Mouse (Mus musculus) embryo, embryonic 10.5 days (tissue): ENCODE results near the gene Gm5286.
"Not testable (repeated sequence)": the region's sequence is repeated elsewhere in the genome, so short reads cannot be mapped to it uniquely, and the experiment has no call there.

ENCODE experiments used
- DNase-seq: peaks from one replicate; pipeline ENCODE4 v3.0.0-alpha.2; 2015; ENCODE audit warnings: low spot score

The Gm5286 gene

GRCm38 (mm10) chr3:94196414-94196813 lies at the start of gene Gm5286:
Gene Gm5286, plus strand, starts transcription at chr3:94196714.
- DNase-seq, result not testable (repeated sequence)

GRCm38 (mm10) chr3:94167351-94167750 lies 29.2 kb upstream of the Gm5286 start:
- not testable (repeated sequence) for DNase-seq

- DNase-seq, result not testable (repeated sequence)
Measured at GRCm38 (mm10) chr3:94178093-94178492, 18.4 kb upstream of the Gm5286 start, which contains the start of gene Gm10696. Gene Gm10696, minus strand, starts transcription at chr3:94178193.
